Mouse (Mus musculus) erythroblast, embryonic 14.5 days (primary cell): ENCODE measurements around the gene Mrgprf.

Source experiments
- GATA1 ChIP-seq: IDR thresholded peaks from 2 replicates; pipeline ENCODE4 v1.6.1; 2012; ENCODE audit warnings: low read length, inconsistent platforms, mixed read lengths
- TAL1 ChIP-seq: IDR thresholded peaks from 3 replicates; pipeline ENCODE4 v1.6.1; 2012; ENCODE audit warnings: low read length, inconsistent platforms, mixed read lengths

GRCm38 (mm10) chr7:145264202-145264601 lies 36.4 kb upstream of the Mrgprf start:
- TF ChIP-seq TAL1 (no peak), GATA1 (no peak)
